Mouse (Mus musculus) liver, adult 2 months (tissue): ENCODE measurements at regions not wholly inside any gene's neighbourhood (a gene's known extent, or its start where the extent isn't known, plus 50 kb on each side); places are given as distances from the start of the nearest gene placed in this dataset.
"Not testable (repeated sequence)": the region's sequence is repeated elsewhere in the genome, so short reads cannot be mapped to it uniquely, and the experiment has no call there.

Source experiments
- DNase-seq: peaks from one replicate; pipeline ENCODE4 v3.0.0-alpha.2; 2011; ENCODE audit warnings: low read depth, low spot score; ENCODE audit errors: extremely low read depth
- H3K27ac ChIP-seq: fragments of 200-500 bp; replicated peaks from 2 replicates; pipeline ENCODE4 v1.5.1; 2012; ENCODE audit warnings: low read depth, mild to moderate bottlenecking, control low read depth, inconsistent platforms, low read length; ENCODE audit not compliant: insufficient read depth
- H3K27me3 ChIP-seq: fragments of 200-500 bp; 2 replicates; pipeline ENCODE4 v1.6.1; 2012; ENCODE audit warnings: mild to moderate bottlenecking, moderate library complexity, low read length, inconsistent platforms; ENCODE audit not compliant: control insufficient read depth, insufficient read depth
- H3K36me3 ChIP-seq: fragments of 200-500 bp; 2 replicates; pipeline ENCODE4 v1.6.1; 2012; ENCODE audit warnings: low read length, inconsistent platforms; ENCODE audit not compliant: control insufficient read depth, insufficient read depth
- H3K4me1 ChIP-seq: fragments of 200-500 bp; 2 replicates; pipeline ENCODE4 v1.6.1; 2011; ENCODE audit warnings: low read length; ENCODE audit not compliant: control insufficient read depth, insufficient read depth
- H3K4me3 ChIP-seq: fragments of 200-500 bp; 2 replicates; pipeline ENCODE4 v1.5.1; 2011; ENCODE audit warnings: low read depth, mild to moderate bottlenecking, control low read depth, low read length, moderate library complexity; ENCODE audit not compliant: insufficient read depth
- H3K79me2 ChIP-seq: fragments of 200-500 bp; 2 replicates; pipeline ENCODE4 v1.6.1; 2012; ENCODE audit warnings: inconsistent platforms, mild to moderate bottlenecking, low read length, moderate library complexity; ENCODE audit not compliant: control insufficient read depth, insufficient read depth
- H3K9ac ChIP-seq: fragments of 200-500 bp; 2 replicates; pipeline ENCODE4 v1.6.1; 2012; ENCODE audit warnings: low read depth, mild to moderate bottlenecking, control low read depth, inconsistent platforms, low read length
- CTCF ChIP-seq: fragments of 200-500 bp; IDR thresholded peaks from 2 replicates; pipeline ENCODE4 v1.5.1; 2011; ENCODE audit warnings: low read depth, low read length, control low read depth
- POLR2A ChIP-seq: fragments of 200-500 bp; IDR thresholded peaks from 2 replicates; pipeline ENCODE4 v1.6.1; 2011; ENCODE audit warnings: low read length, control low read depth; ENCODE audit not compliant: insufficient read depth; ENCODE audit errors: extremely low read depth
- WGBS: fragments of 180-500 bp; shearing (Covaris S2); methylation state at CpG from one replicate; pipeline ENCODE4 v1.1.7; 2018; 5-methylcytosine and 5-hydroxymethylcytosine counted together

DNA sequence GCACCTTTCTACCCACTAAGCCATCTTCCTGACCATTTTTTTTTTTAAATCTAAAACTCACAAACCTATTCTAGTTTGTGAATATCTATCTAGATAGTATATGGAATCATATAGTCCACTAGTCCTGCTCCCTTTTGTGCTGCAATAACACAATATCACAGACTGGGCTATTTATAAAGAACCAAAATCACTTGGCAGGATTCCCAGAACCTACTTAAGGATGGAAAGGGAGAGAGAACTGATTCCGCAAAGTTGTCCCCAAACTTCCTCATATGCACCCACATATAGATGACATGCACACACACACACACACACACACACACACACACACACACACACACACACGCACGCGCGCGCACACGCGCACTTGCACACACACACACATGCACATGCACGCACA lies 100.7 kb upstream of the Gm9887 start:
- Histone ChIP-seq H3K9ac (no peak overlapping the region), H3K4me3 (no peak overlapping the region), H3K79me2 (no peaks in the 10 kb centered on the region), H3K36me3 (no peaks in the 10 kb centered on the region), H3K27ac (no peak overlapping the region), H3K4me1 (no peaks in the 10 kb centered on the region), H3K27me3 (no peaks in the 10 kb centered on the region)
- peak; percentile 40 for DNase-seq
- 98% methylated on average over 9 of the region's 9 CpGs for WGBS
- TF ChIP-seq CTCF, result no peak
- no peak for TF ChIP-seq POLR2A

DNA sequence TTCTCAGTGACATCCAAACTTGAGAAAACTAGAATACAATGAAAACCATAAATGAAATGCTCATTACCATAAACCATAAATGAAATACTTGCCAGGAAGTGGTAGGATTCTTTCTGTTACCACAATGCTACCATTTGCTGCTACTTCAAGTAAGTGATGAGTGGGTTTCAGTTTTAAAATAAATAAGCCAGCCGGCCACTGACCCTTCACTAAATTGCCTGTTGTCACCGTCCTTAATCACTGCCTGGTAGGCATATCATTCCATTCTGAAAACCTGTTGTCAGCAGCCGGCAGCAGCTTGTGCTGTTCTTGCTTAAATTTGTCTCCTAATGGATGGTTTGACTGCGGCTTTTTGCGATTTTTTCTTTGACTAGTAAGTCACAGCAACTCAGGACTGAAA lies 99.6 kb upstream of the Gm9887 start:
- no peak for DNase-seq
- H3K4me1 ChIP-seq, result no peaks in the 10 kb centered on the region
- no peaks in the 10 kb centered on the region for H3K27me3 ChIP-seq
- H3K79me2 ChIP-seq, result no peaks in the 10 kb centered on the region
- no peak overlapping the region for H3K27ac ChIP-seq
- no peaks in the 10 kb centered on the region for H3K36me3 ChIP-seq
- no peak overlapping the region for H3K4me3 ChIP-seq
- TF ChIP-seq POLR2A (no peak), CTCF (no peak)
- WGBS, result 92% methylated on average over 5 of the region's 5 CpGs
- no peak overlapping the region for H3K9ac ChIP-seq

DNA sequence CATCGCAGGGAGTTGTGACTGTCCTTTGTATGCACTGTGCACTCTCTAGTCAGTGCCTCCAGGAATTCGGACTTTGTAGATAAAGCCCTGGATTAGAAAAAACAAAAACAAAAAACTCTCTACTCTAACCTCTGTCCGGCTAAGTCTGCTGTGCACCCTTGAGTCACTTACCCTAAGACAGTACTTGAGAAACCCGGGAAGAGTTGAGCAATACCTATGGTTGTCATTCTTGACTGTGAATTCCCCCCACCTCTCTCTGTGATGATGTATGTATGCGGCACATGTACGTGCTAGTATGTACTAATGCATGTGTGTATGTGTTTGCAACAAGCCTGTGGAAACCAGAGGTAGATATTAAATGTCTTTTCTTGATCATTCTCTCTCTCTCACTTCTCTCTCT lies 96.7 kb upstream of the Gm9887 start:
- no peak for TF ChIP-seq POLR2A
- no peak for TF ChIP-seq CTCF
- no peak overlapping the region for H3K9ac ChIP-seq
- no peaks in the 10 kb centered on the region for H3K79me2 ChIP-seq
- no peaks in the 10 kb centered on the region for H3K27me3 ChIP-seq
- 89% methylated on average over 6 of the region's 6 CpGs for WGBS
- H3K36me3 ChIP-seq, result no peaks in the 10 kb centered on the region
- no peak overlapping the region for H3K4me3 ChIP-seq
- no peaks in the 10 kb centered on the region for H3K4me1 ChIP-seq
- no peak for DNase-seq
- no peak overlapping the region for H3K27ac ChIP-seq

DNA sequence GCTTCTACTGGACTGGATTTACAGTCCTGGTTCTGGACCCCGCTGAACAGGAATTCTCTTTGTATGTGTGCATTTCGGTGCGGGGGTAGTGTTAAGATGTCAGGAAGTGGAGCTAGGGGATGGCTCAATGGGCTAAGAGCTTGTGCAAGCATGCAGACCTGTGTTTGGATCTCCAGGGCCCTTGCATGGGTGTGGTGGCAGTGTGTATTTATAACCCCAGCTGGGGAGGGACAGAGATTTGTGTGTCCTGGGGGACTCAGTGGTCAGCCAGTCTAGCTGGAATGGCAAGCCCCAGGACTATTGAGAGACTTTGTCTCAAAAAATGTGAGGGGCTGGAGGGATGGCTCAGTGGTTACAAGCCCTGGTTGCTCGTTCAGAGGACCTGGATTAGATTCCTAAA lies 95.1 kb upstream of the Gm9887 start:
- H3K36me3 ChIP-seq, result no peaks in the 10 kb centered on the region

DNA sequence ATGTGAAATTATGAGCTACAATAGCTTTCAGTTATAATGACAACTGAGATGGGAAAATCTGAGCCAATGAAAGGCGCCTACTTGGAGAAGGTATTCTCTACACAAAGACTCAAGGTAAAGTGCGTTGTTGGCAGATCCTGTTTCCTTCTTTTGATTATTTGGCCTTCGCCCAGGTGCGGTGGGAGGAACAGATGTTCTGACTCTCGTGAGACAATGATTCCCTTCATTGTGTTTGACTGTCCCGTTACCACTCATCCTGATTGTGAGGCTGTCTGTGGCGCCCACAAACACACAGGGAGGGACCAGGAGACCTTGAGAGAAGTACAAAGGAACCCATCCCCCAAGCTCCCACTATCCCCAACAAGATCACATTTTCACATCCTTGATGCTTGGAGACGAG lies 92.6 kb upstream of the Gm9887 start:
- no peak for DNase-seq
- 96% methylated on average over 8 of the region's 8 CpGs for WGBS

More for the DNA sequence above, 95.1 kb upstream of the Gm9887 start:
- Histone ChIP-seq H3K9ac (no peak overlapping the region), H3K79me2 (no peaks in the 10 kb centered on the region), H3K27me3 (no peaks in the 10 kb centered on the region), H3K4me3 (no peak overlapping the region), H3K4me1 (0 out of 2 replicates have a peak, but pooled peaks cover 5% of the 10 kb centered on the region), H3K27ac (no peak overlapping the region)
- WGBS, result 89% methylated on average over 4 of the region's 4 CpGs
- DNase-seq, result no peak
- TF ChIP-seq CTCF (no peak), POLR2A (no peak)

DNA sequence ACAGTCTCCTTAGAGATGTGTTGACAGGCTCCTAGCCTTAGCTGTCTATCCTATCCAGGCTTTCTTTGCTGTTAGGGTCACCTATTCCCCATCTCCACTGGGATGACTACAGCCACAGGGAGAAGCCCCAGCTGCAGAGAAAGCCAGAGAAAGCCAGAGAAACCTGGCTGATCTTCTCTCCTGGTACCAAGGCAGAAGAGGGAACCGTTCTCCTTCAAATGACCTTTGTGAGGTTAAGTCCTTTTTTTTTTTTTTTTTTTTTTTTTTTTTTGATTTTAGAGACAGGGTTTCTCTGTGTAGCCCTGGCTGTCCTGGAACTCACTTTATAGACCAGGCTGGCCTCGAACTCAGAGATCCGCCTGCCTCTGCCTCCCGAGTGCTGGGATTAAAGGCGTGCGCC lies 91.1 kb upstream of the Gm9887 start:
- H3K36me3 ChIP-seq, H3K79me2 ChIP-seq, H3K4me1 ChIP-seq, H3K9ac ChIP-seq, DNase-seq, H3K27ac ChIP-seq, H3K27me3 ChIP-seq, H3K4me3 ChIP-seq: not testable (repeated sequence)
- over 99% methylated on average over 6 of the region's 6 CpGs for WGBS

More for the DNA sequence above, 92.6 kb upstream of the Gm9887 start:
- no peaks in the 10 kb centered on the region for H3K36me3 ChIP-seq
- no peaks in the 10 kb centered on the region for H3K79me2 ChIP-seq
- H3K4me3 ChIP-seq, result no peak overlapping the region
- no peak overlapping the region for H3K27ac ChIP-seq
- peaks cover 9% of the 10 kb centered on the region; the same call in 1 of the 2 replicates for H3K4me1 ChIP-seq
- no peaks in the 10 kb centered on the region for H3K27me3 ChIP-seq
- H3K9ac ChIP-seq, result no peak overlapping the region
- TF ChIP-seq CTCF, result no peak
